Mouse (Mus musculus): ENCODE measurements around the gene Foxo1.

Foxo1 gene

GRCm38 (mm10) chr3:52369881-52370428 lies 101.8 kb downstream of the Foxo1 start:
- DNase-seq, result peak; percentile 89

- DNase-seq, result no peak
Observed at GRCm38 (mm10) chr3:52376974-52377373, 108.8 kb downstream of the Foxo1 start.

GRCm38 (mm10) chr3:52383351-52383750 lies 115.2 kb downstream of the Foxo1 start:
- peak; percentile 95 for DNase-seq

GRCm38 (mm10) chr3:52386343-52386742 lies 118.2 kb downstream of the Foxo1 start:
- DNase-seq, result no peak

- no peak for DNase-seq
Observed at GRCm38 (mm10) chr3:52390321-52390720, 122.2 kb downstream of the Foxo1 start.

GRCm38 (mm10) chr3:52390766-52391665 lies 122.9 kb downstream of the Foxo1 start:
- no peak for DNase-seq

GRCm38 (mm10) chr3:52391897-52392296 lies 123.8 kb downstream of the Foxo1 start:
- no peak for DNase-seq

GRCm38 (mm10) chr3:52392521-52392920 lies 124.4 kb downstream of the Foxo1 start:
- DNase-seq, result no peak

GRCm38 (mm10) chr3:52393171-52393570 lies 125.0 kb downstream of the Foxo1 start:
- DNase-seq, result peak; percentile 91

- no peak for DNase-seq
Observed at GRCm38 (mm10) chr3:52396121-52396731, 128.1 kb downstream of the Foxo1 start.

- DNase-seq, result no peak
Observed at GRCm38 (mm10) chr3:52396951-52397615, 128.9 kb downstream of the Foxo1 start.

GRCm38 (mm10) chr3:52397961-52398360 lies 129.8 kb downstream of the Foxo1 start:
- DNase-seq, result no peak

- peak; percentile 92 for DNase-seq
Observed at GRCm38 (mm10) chr3:52400284-52401161, 132.4 kb downstream of the Foxo1 start.

- peak; percentile 97 for DNase-seq
Observed at GRCm38 (mm10) chr3:52401162-52401928, 133.2 kb downstream of the Foxo1 start.

Measured in heart, adult 11 months (tissue).